Mouse (Mus musculus) hindbrain, embryonic 15.5 days (tissue): Measurements from ENCODE around the gene Mdc1. TPM values are rescaled to one million over a fixed set of nuclear protein-coding genes. Genes with fewer than 3 reads are reported as not detected.

Experiments used
- ATAC-seq: fragments of 200-750 bp; cut with Nextera tagmentation; 2 replicates; pipeline ENCODE4 v1.8.0; 2017; ENCODE audit warnings: low read depth, moderate number of reproducible peaks, moderate TSS enrichment; ENCODE audit not compliant: low FRiP score
- H3K27ac ChIP-seq: fragments of 300-500 bp; sonication (generic); replicated peaks from 2 replicates; pipeline ENCODE4 v1.5.1; 2015; ENCODE audit warnings: mild to moderate bottlenecking, inconsistent platforms
- H3K27me3 ChIP-seq: fragments of 300-500 bp; sonication (generic); 2 replicates; pipeline ENCODE4 v1.6.1; 2015; ENCODE audit warnings: control low read depth, inconsistent platforms
- H3K36me3 ChIP-seq: fragments of 300-500 bp; sonication (generic); 2 replicates; pipeline ENCODE4 v1.6.1; 2015; ENCODE audit warnings: control low read depth, inconsistent platforms
- H3K4me1 ChIP-seq: fragments of 300-500 bp; sonication (generic); replicated peaks from 2 replicates; pipeline ENCODE4 v1.6.1; 2015; ENCODE audit warnings: control low read depth, inconsistent platforms
- H3K4me2 ChIP-seq: fragments of 300-500 bp; sonication (generic); 2 replicates; pipeline ENCODE4 v1.6.1; 2015; ENCODE audit warnings: moderate library complexity, mild to moderate bottlenecking, inconsistent platforms
- H3K4me3 ChIP-seq: fragments of 300-500 bp; sonication (generic); 2 replicates; pipeline ENCODE4 v1.5.1; 2015; ENCODE audit warnings: mild to moderate bottlenecking, inconsistent platforms
- H3K9ac ChIP-seq: fragments of 300-500 bp; sonication (generic); 2 replicates; pipeline ENCODE4 v1.6.1; 2015; ENCODE audit warnings: inconsistent platforms
- H3K9me3 ChIP-seq: fragments of 300-500 bp; sonication (generic); 2 replicates; pipeline ENCODE4 v1.6.1; 2016; ENCODE audit warnings: control low read depth, inconsistent platforms
- WGBS: fragments of 180-500 bp; shearing (Covaris S2); methylation state at CpG from one replicate; pipeline ENCODE4 v1.1.7; 2015; 5-methylcytosine and 5-hydroxymethylcytosine counted together
- polyA plus RNA-seq: library from polyadenylated mRNA; unstranded; fragments of >200 nt; fragmentation: Nextera tagmentation; extraction: Ambion mirVana; gene quantifications from 2 replicates; pipeline ENCODE4 v1.2.1, GENCODE M21; 2015

Mdc1 gene
- polyA plus RNA-seq, 1 experiment from 2014 or later = 10.0 TPM

GRCm38 (mm10) chr17:35824402-35824801 is 16.9 kb upstream of the Mdc1 start:
- Histone ChIP-seq H3K4me3 (peak overlapping the region; percentile 81), H3K27me3 (peaks cover 11% of the 10 kb centered on the region), H3K27ac (no peak overlapping the region), H3K36me3 (peaks cover 33% of the 10 kb centered on the region), H3K4me2 (peak overlapping the region; percentile 95), H3K4me1 (peaks cover 33% of the 10 kb centered on the region), H3K9ac (no peak overlapping the region), H3K9me3 (no peaks in the 10 kb centered on the region)
- 72% methylated on average over 7 of the region's 7 CpGs for WGBS
- no peak for ATAC-seq

GRCm38 (mm10) chr17:35825109-35825850 is 16.0 kb upstream of the Mdc1 start:
- H3K9me3 ChIP-seq = no peaks in the 10 kb centered on the region
- H3K4me3 ChIP-seq = no peak overlapping the region
- 94% methylated on average over 13 of the region's 13 CpGs for WGBS
- H3K4me2 ChIP-seq = no peak overlapping the region
- H3K27ac ChIP-seq = no peak overlapping the region
- H3K4me1 ChIP-seq = peaks cover 40% of the 10 kb centered on the region
- H3K27me3 ChIP-seq = 0 out of 2 replicates have a peak, but pooled peaks cover 5% of the 10 kb centered on the region
- peaks cover 33% of the 10 kb centered on the region for H3K36me3 ChIP-seq
- H3K9ac ChIP-seq = no peak overlapping the region
- no peak for ATAC-seq

DNA sequence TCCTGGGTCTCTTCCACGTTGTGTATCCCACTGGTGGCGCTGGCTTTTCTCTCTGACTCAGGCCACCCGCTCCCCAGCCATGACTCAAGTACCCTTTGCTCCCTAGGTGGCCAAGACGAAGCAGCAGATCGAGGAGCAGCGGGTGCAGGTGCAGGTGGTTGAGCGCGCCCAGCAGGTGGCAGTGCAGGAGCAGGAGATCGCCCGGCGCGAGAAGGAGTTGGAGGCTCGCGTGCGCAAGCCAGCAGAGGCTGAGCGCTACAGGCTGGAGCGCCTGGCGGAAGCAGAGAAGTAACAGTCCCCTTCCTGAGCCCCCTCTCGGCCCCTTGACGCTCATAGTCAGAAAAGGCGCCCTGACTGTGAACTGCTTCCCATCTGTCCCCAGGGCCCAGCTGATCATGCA is 11.6 kb upstream of the Mdc1 start:
- no peak overlapping the region; the same call in 1 of the 2 replicates for H3K4me2 ChIP-seq
- no peak overlapping the region for H3K9ac ChIP-seq
- ATAC-seq = 0 out of 2 replicates have a peak, but pooled peaks have one; percentile 36
- H3K9me3 ChIP-seq = no peaks in the 10 kb centered on the region
- no peak overlapping the region for H3K27ac ChIP-seq
- 0 out of 2 replicates have a peak overlapping the region, but pooled peaks have one; percentile 0 for H3K4me3 ChIP-seq
- peaks cover 29% of the 10 kb centered on the region for H3K4me1 ChIP-seq
- H3K27me3 ChIP-seq = no peaks in the 10 kb centered on the region
- 7% methylated on average over 21 of the region's 21 CpGs for WGBS
- peaks cover 57% of the 10 kb centered on the region for H3K36me3 ChIP-seq

DNA sequence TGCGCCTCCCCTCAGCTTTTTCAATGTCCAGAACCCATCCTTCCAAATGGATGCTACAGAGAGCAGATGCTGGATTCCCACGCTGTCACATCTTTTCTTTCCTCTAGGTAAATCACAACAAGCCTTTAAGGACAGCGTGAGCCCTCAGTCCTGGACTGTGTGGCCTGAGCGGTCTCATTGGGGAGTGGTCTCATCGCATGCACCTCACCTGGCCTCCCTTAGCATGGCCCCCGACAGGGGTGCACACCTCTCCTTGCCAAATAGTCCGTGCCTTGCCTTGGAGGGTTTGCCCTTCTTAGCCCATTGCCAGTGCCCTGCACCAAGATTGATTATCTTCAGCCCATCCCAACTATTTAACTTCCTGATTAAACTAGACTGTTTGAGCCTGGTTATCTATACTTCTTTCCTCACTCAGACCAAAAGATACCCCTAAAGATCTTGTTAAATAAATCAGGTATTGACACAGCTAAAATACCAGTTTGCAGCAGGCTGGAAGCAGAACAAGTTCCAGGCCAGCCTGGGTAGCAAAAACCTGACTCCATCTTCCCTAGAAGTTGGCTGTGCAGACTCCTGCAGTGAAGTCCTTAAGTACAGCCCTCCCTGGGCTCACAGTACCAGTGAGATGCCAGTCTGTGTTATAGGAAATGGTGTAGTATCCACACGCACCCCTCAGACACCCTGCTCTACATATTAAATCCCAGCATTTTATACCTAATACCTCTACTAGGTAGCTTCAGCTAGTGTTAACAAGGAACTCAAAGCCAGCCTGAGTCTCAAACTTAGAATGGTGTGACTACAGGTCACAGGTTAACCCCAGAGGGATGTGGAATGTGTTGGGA is 8.7 kb upstream of the Mdc1 start:
- H3K27ac ChIP-seq = peak overlapping the region; percentile 32; the same call in 1 of the 2 replicates
- H3K36me3 ChIP-seq = peaks cover 49% of the 10 kb centered on the region
- no peak overlapping the region for H3K9ac ChIP-seq
- no peaks in the 10 kb centered on the region for H3K9me3 ChIP-seq
- 67% methylated on average over 8 of the region's 8 CpGs for WGBS
- ATAC-seq = no peak
- no peak overlapping the region for H3K4me2 ChIP-seq
- no peaks in the 10 kb centered on the region for H3K27me3 ChIP-seq
- H3K4me1 ChIP-seq = peaks cover 45% of the 10 kb centered on the region
- no peak overlapping the region for H3K4me3 ChIP-seq

DNA sequence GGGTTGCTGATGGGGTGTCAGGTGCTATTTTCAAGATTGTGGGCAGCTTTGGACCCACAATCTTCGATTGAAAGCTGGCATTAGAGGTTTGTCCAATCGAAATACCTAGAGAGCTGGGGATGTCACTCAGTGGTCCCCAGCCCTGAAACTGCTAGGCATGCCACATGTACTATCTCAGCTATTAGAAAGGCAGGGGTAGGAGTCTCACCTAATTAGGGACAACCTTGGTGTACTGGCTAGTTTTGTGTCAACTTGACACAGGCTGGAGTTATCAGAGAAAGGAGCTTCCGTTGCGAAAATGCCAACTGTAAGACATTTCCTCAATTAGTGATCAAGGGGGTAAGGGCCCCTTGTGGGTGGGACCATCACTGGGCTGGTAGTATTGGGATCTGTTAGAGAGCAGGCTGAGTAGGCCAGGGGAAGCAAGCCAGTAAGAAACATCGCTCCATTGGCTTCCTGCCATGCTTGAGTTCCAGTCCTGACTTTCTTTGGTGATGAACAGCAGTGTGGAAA is 8.0 kb upstream of the Mdc1 start:
- ATAC-seq = no peak
- Histone ChIP-seq H3K9me3 (no peaks in the 10 kb centered on the region), H3K9ac (no peak overlapping the region), H3K4me1 (peaks cover 45% of the 10 kb centered on the region), H3K27ac (peak overlapping the region; percentile 32; the same call in 1 of the 2 replicates), H3K4me3 (no peak overlapping the region), H3K4me2 (peak overlapping the region; percentile 77; the same call in 1 of the 2 replicates), H3K27me3 (no peaks in the 10 kb centered on the region), H3K36me3 (peaks cover 43% of the 10 kb centered on the region)
- 22% methylated on average over 5 of the region's 5 CpGs for WGBS

- Histone ChIP-seq H3K9ac (no peak overlapping the region), H3K4me1 (peaks cover 45% of the 10 kb centered on the region), H3K27ac (no peak overlapping the region), H3K4me2 (peak overlapping the region; percentile 77), H3K36me3 (peaks cover 40% of the 10 kb centered on the region), H3K9me3 (no peaks in the 10 kb centered on the region), H3K4me3 (peak overlapping the region; percentile 16; the same call in 1 of the 2 replicates), H3K27me3 (no peaks in the 10 kb centered on the region)
- no peak for ATAC-seq
- WGBS = 56% methylated on average over 5 of the region's 5 CpGs
Observed at GRCm38 (mm10) chr17:35833894-35834293, 7.4 kb upstream of the Mdc1 start.

DNA sequence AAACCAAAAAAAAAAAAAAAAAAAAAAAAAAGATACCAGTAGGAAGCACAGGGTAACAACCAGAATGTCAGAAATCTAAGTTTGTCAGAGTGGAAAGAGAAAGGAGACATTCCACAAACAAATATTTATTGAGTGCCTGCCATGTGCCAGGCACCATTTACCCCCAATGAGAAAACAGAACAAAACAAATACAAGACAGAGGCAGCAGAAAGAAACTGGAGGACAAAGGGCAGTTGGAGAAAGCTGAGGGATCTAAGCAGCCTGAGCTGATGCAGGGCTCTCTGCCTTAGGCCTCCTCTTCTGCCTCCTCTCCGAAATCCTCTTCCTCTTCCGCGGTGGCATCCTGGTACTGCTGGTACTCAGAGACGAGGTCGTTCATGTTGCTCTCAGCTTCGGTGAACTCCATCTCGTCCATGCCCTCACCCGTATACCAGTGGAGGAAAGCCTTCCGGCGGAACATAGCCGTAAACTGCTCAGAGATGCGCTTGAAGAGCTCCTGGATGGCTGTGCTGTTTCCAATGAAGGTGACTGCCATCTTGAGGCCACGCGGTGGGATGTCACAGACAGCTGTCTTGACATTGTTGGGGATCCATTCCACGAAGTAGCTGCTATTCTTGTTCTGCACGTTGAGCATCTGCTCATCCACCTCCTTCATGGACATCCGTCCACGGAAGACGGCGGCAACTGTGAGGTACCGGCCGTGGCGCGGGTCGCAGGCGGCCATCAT is 6.5 kb upstream of the Mdc1 start:
- WGBS = 70% methylated on average over 26 of the region's 26 CpGs
- Histone ChIP-seq H3K4me3 (peak overlapping the region; percentile 84), H3K9ac (peak overlapping the region; percentile 96; the same call in 1 of the 2 replicates), H3K9me3 (no peaks in the 10 kb centered on the region), H3K4me2 (peak overlapping the region; percentile 77), H3K4me1 (peaks cover 51% of the 10 kb centered on the region), H3K27me3 (no peaks in the 10 kb centered on the region), H3K36me3 (peaks cover 39% of the 10 kb centered on the region), H3K27ac (0 out of 2 replicates have a peak overlapping the region, but pooled peaks have one; percentile 23)
- ATAC-seq = no peak

DNA sequence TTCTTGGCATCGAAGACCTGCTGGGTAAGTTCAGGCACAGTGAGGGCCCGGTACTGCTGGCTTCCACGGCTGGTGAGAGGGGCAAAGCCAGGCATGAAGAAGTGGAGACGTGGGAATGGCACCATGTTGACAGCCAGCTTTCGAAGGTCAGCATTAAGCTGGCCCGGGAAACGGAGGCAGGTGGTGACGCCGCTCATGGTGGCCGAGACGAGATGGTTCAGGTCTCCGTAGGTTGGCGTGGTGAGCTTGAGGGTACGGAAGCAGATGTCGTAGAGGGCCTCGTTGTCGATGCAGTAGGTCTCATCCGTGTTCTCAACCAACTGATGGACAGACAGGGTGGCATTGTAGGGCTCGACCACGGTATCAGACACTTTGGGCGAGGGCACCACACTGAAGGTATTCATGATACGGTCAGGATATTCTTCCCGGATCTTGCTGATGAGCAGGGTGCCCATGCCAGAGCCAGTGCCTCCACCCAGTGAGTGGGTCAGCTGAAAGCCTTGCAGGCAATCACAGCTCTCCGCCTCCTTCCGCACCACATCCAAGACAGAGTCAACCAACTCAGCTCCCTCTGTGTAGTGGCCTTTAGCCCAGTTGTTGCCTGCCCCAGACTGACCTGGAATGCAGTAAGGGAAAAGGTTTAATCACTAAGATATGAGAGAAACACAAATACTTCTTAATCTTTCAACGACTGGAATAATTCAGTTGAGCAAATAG is 5.7 kb upstream of the Mdc1 start:
- peaks cover 54% of the 10 kb centered on the region for H3K4me1 ChIP-seq
- H3K36me3 ChIP-seq = peaks cover 39% of the 10 kb centered on the region
- 71% methylated on average over 26 of the region's 26 CpGs for WGBS
- 0 out of 2 replicates have a peak overlapping the region, but pooled peaks have one; percentile 23 for H3K27ac ChIP-seq
- peak overlapping the region; percentile 84 for H3K4me3 ChIP-seq
- H3K9ac ChIP-seq = peak overlapping the region; percentile 96; the same call in 1 of the 2 replicates
- no peaks in the 10 kb centered on the region for H3K27me3 ChIP-seq
- no peak for ATAC-seq
- H3K4me2 ChIP-seq = peak overlapping the region; percentile 77
- no peaks in the 10 kb centered on the region for H3K9me3 ChIP-seq

GRCm38 (mm10) chr17:35836178-35836965 is 4.9 kb upstream of the Mdc1 start:
- Histone ChIP-seq H3K4me1 (peaks cover 56% of the 10 kb centered on the region), H3K4me2 (peak overlapping the region; percentile 77), H3K9ac (peak overlapping the region; percentile 96), H3K4me3 (peak overlapping the region; percentile 84), H3K36me3 (peaks cover 34% of the 10 kb centered on the region), H3K27me3 (no peaks in the 10 kb centered on the region), H3K27ac (peak overlapping the region; percentile 98), H3K9me3 (no peaks in the 10 kb centered on the region)
- no peak for ATAC-seq
- 6% methylated on average over 24 of the region's 24 CpGs for WGBS

- peak; percentile 13 for ATAC-seq
- peak overlapping the region; percentile 77 for H3K4me2 ChIP-seq
- no peaks in the 10 kb centered on the region for H3K27me3 ChIP-seq
- peaks cover 31% of the 10 kb centered on the region for H3K36me3 ChIP-seq
- peak overlapping the region; percentile 98 for H3K27ac ChIP-seq
- H3K4me1 ChIP-seq = peaks cover 57% of the 10 kb centered on the region
- H3K9me3 ChIP-seq = no peaks in the 10 kb centered on the region
- peak overlapping the region; percentile 96 for H3K9ac ChIP-seq
- under 1% methylated on average over 25 of the region's 25 CpGs for WGBS
- H3K4me3 ChIP-seq = peak overlapping the region; percentile 84
Observed at GRCm38 (mm10) chr17:35836991-35837422, 4.3 kb upstream of the Mdc1 start.
